Comparison of ENCODE assay signal across 8 mouse cellular contexts in genomic region chr12:109749711-109750243, GRCm38 (mm10).
DNase-seq lines count a peak whose midpoint lies in the region; ATAC-seq and TF ChIP-seq lines count a peak whose summit lies in the region.

No protein-coding gene starts in this region.

- ATAC-seq in kidney, embryonic 16.5 days (ENCODE audit: low FRiP score, low TSS enrichment): peak; percentile 92
- peak; percentile 80 for ATAC-seq in intestine, embryonic 14.5 days (replicated peaks; ENCODE audit: low FRiP score, low TSS enrichment, low read depth)
- ATAC-seq in neural tube, embryonic 11.5 days (ENCODE audit: insufficient read depth, low FRiP score, low TSS enrichment): peak; percentile 83

- 2% methylated on average over 14 of the region's 14 CpGs for WGBS in kidney, embryonic 16.5 days
- WGBS in intestine, embryonic 14.5 days: 1% methylated on average over 14 of the region's 14 CpGs
- WGBS in liver, adult 2 months: 32% methylated on average over 14 of the region's 14 CpGs
- WGBS in neural tube, embryonic 11.5 days: 5% methylated on average over 13 of the region's 14 CpGs

- H3K4me2 ChIP-seq in kidney, embryonic 16.5 days (replicated peaks; ENCODE audit: low read depth, low read length): peak overlapping the region; percentile 48
- H3K4me2 ChIP-seq in intestine, embryonic 14.5 days (ENCODE audit: low read length): peak overlapping the region; percentile 42
- peak overlapping the region; percentile 18 for H3K4me2 ChIP-seq in neural tube, embryonic 11.5 days (ENCODE audit: low read depth)

- H3K27me3 ChIP-seq in kidney, embryonic 16.5 days (ENCODE audit: insufficient read depth, low read length): peaks cover 5% of the 10 kb centered on the region; the same call in 1 of the 2 replicates
- no peaks in the 10 kb centered on the region for H3K27me3 ChIP-seq in intestine, embryonic 14.5 days (replicated peaks; ENCODE audit: control insufficient read depth, insufficient read depth, low read length)
- H3K27me3 ChIP-seq in liver, adult 2 months (ENCODE audit: control insufficient read depth, insufficient read depth, low read length): no peaks in the 10 kb centered on the region
- no peaks in the 10 kb centered on the region for H3K27me3 ChIP-seq in neural tube, embryonic 11.5 days (ENCODE audit: control insufficient read depth, insufficient read depth, low read length)

- H3K4me3 ChIP-seq in kidney, embryonic 16.5 days (ENCODE audit: low read length): peak overlapping the region; percentile 21
- H3K4me3 ChIP-seq in intestine, embryonic 14.5 days (ENCODE audit: low read depth, low read length): no peak overlapping the region
- no peak overlapping the region for H3K4me3 ChIP-seq in liver, adult 2 months (ENCODE audit: insufficient read depth, low read depth, low read length)
- H3K4me3 ChIP-seq in neural tube, embryonic 11.5 days (ENCODE audit: low read depth, low read length): no peak overlapping the region

- 0 out of 2 replicates have a peak, but pooled peaks have one; percentile 9 for TF ChIP-seq CTCF in liver, adult 2 months (IDR thresholded peaks at IDR 0.05; ENCODE audit: low read depth, low read length)

- no peaks in the 10 kb centered on the region for H3K79me2 ChIP-seq in liver, adult 2 months (ENCODE audit: control insufficient read depth, insufficient read depth, low read length)

- no peak for DNase-seq in kidney, adult 18-20 months
- peak; percentile 77 for DNase-seq in embryo, embryonic 10 days (ENCODE audit: low spot score)
- peak; percentile 54 for DNase-seq in gastrocnemius, postnatal 25 days
- peak; percentile 86 for DNase-seq in intestine, embryonic 14.5 days (ENCODE audit: low spot score)
- DNase-seq in liver, adult 2 months (ENCODE audit: extremely low read depth, low read depth, low spot score): no peak
- DNase-seq in neural tube, embryonic 11.5 days (ENCODE audit: low spot score): peak; percentile 84
- peak; percentile 69 for DNase-seq in thymus, postnatal 4 days

- H3K27ac ChIP-seq in kidney, embryonic 16.5 days (ENCODE audit: low read length): no peak overlapping the region
- peak overlapping the region; percentile 79 for H3K27ac ChIP-seq in intestine, embryonic 14.5 days (ENCODE audit: low read depth)
- no peak overlapping the region for H3K27ac ChIP-seq in liver, adult 2 months (replicated peaks; ENCODE audit: insufficient read depth, low read depth, low read length)
- H3K27ac ChIP-seq in neural tube, embryonic 11.5 days (ENCODE audit: low read depth, low read length): peak overlapping the region; percentile 63

- no peaks in the 10 kb centered on the region for H3K9me3 ChIP-seq in kidney, embryonic 16.5 days (ENCODE audit: low read length)
- no peaks in the 10 kb centered on the region for H3K9me3 ChIP-seq in intestine, embryonic 14.5 days (ENCODE audit: control insufficient read depth, low read length)
- H3K9me3 ChIP-seq in neural tube, embryonic 11.5 days (ENCODE audit: control insufficient read depth, low read length): no peaks in the 10 kb centered on the region

- H3K9ac ChIP-seq in kidney, embryonic 16.5 days (replicated peaks; ENCODE audit: low read length): peak overlapping the region; percentile 42; the same call in 1 of the 2 replicates
- no peak overlapping the region; the same call in none of the 2 replicates for H3K9ac ChIP-seq in intestine, embryonic 14.5 days (ENCODE audit: low read length)
- no peak overlapping the region for H3K9ac ChIP-seq in liver, adult 2 months (ENCODE audit: low read depth, low read length)
- H3K9ac ChIP-seq in neural tube, embryonic 11.5 days (ENCODE audit: low read length): peak overlapping the region; percentile 19; the same call in 1 of the 2 replicates

- H3K36me3 ChIP-seq in kidney, embryonic 16.5 days (ENCODE audit: insufficient read depth, low read length): no peaks in the 10 kb centered on the region
- peaks cover 5% of the 10 kb centered on the region; the same call in 1 of the 2 replicates for H3K36me3 ChIP-seq in intestine, embryonic 14.5 days (ENCODE audit: control insufficient read depth, insufficient read depth, low read length)
- no peaks in the 10 kb centered on the region for H3K36me3 ChIP-seq in liver, adult 2 months (ENCODE audit: control insufficient read depth, insufficient read depth, low read length)
- H3K36me3 ChIP-seq in neural tube, embryonic 11.5 days (ENCODE audit: control insufficient read depth, insufficient read depth, low read length): no peaks in the 10 kb centered on the region

- no peak for TF ChIP-seq POLR2A in liver, adult 2 months (IDR thresholded peaks at IDR 0.05; ENCODE audit: extremely low read depth, insufficient read depth, low read length)

- H3K4me1 ChIP-seq in kidney, embryonic 16.5 days (ENCODE audit: insufficient read depth, low read length): peaks cover 23% of the 10 kb centered on the region
- peaks cover 51% of the 10 kb centered on the region for H3K4me1 ChIP-seq in intestine, embryonic 14.5 days (replicated peaks; ENCODE audit: control insufficient read depth, insufficient read depth, low read length)
- H3K4me1 ChIP-seq in liver, adult 2 months (ENCODE audit: control insufficient read depth, insufficient read depth, low read length): no peaks in the 10 kb centered on the region
- H3K4me1 ChIP-seq in neural tube, embryonic 11.5 days (ENCODE audit: control insufficient read depth, insufficient read depth, low read length): peaks cover 34% of the 10 kb centered on the region

Comparison
In these comparisons a context has a peak if more than half of its experiments do, and no peak if none do; other contexts are left out.
1. H3K27ac ChIP-seq: peak in intestine, embryonic 14.5 days (single experiment) and neural tube, embryonic 11.5 days (single experiment); none in kidney, embryonic 16.5 days (single experiment) and liver, adult 2 months (single experiment).
2. H3K9ac ChIP-seq: peak in kidney, embryonic 16.5 days (single experiment) and neural tube, embryonic 11.5 days (single experiment); none in intestine, embryonic 14.5 days (single experiment) and liver, adult 2 months (single experiment).
3. DNase-seq: peak in embryo, embryonic 10 days (single experiment), gastrocnemius, postnatal 25 days (single experiment), intestine, embryonic 14.5 days (single experiment), neural tube, embryonic 11.5 days (single experiment) and thymus, postnatal 4 days (single experiment); none in kidney, adult 18-20 months (single experiment) and liver, adult 2 months (single experiment).
4. Peak in every context shown above with its lines, with median percentiles within 50 percentile points of each other: ATAC-seq and H3K4me2 ChIP-seq.